Mouse (Mus musculus) ZHBTc4 (cell line): ENCODE data around the gene Pcx.

Experiments
- DNase-seq: peaks from one replicate; pipeline ENCODE4 v3.0.0-alpha.2; 2011; ENCODE audit warnings: low read depth, low spot score

Pcx gene

DNA sequence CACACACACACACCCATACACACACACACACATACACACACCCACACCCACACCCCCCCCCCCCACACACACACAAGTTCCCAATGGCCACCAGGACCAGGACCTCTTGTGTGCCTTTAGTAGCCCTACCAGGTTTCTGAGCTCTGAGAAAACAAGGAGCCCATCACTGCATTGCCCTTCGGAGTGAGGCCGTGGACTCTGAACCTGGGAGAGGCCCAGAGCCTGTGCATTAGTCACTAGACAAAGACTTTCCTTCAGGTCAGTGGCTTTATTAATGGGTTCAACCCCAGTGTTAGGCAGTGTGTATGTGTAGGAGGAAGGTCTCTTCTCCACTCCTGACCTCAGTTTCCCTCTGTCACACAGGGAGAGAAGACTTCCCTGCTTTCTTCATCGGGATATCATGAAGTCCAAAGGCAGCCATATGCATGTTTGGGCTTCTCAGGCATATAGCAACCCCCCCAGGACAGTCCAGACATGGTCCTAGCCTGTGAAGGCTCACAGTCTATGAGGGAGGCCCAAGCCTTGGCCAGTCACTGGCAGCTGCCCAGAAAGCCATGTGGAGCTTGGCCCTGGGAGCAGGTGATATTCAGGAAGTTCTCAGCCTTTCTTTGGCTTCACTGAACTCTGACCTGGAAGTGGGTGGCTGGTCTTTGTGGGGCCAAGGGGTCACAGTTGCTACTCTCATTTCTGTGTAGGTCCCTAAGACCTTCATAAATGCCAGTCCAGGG is 13.6 kb upstream of the Pcx start:
- no peak for DNase-seq

DNA sequence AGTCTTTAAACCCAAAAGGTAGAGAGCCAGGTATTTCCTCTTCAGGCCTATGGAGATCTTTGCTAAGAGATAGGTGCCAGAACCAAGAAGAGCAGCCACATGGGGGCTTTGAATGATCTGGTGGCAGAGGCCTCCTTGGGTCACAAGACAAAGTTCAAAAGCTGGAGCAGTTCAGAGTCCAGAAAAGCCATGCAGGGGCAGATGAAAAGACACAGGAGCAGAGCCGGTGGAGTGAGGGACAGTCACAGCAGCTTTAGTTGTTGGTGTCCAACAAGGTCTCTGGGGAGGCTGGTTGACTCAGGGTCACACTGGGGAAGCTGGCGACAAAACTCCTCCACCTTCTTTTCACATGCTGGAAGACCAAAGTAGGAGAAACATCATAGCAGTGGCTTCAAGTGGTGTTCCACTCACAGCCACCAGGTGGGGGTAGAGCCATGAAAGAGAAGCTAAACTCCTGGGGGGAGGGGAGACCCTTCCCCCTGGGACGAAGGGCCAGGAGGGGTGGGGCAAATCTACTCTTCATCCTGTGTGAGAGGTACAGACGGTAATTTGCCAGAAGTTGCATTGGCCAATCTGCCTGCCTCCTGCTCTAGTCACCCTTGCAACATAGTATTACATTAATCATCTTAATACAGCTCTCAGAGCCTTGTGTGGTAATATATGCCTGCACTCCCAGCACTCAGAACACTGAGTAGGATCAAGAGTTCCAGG is 12.9 kb upstream of the Pcx start:
- peak; percentile 91 for DNase-seq

GRCm38 (mm10) chr19:4498062-4498933 is 12.0 kb upstream of the Pcx start, which contains the start of gene 2010003K11Rik:
Gene 2010003K11Rik, minus strand, starts transcription at chr19:4498583.
- DNase-seq: no peak

- DNase-seq: no peak
Observed at GRCm38 (mm10) chr19:4502701-4503100, 7.6 kb upstream of the Pcx start.

DNA sequence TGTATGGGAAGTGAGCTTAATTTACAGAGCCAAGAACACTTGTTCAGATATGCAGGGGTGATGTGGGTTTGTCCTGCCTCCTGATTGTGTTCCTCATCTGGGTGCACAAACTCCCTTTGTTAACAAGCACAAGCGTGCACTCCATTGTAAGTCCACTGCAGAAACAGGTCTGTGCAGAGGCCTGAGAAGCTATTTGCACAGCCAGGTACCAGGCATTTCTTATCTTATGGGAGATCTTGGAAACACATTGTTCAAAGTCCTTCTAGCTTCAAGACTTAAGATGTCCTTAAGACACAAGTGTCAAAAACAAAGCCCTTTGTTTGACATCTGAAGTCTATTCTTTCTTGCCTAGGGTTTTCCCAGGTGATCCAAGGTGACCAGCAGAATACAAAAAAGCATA is 5.4 kb upstream of the Pcx start:
- DNase-seq: no peak

- DNase-seq: no peak
Observed at GRCm38 (mm10) chr19:4507746-4508145, 2.5 kb upstream of the Pcx start.

- DNase-seq: peak; percentile 12
Observed at GRCm38 (mm10) chr19:4511116-4511841, 1.0 kb downstream of the Pcx start.

DNA sequence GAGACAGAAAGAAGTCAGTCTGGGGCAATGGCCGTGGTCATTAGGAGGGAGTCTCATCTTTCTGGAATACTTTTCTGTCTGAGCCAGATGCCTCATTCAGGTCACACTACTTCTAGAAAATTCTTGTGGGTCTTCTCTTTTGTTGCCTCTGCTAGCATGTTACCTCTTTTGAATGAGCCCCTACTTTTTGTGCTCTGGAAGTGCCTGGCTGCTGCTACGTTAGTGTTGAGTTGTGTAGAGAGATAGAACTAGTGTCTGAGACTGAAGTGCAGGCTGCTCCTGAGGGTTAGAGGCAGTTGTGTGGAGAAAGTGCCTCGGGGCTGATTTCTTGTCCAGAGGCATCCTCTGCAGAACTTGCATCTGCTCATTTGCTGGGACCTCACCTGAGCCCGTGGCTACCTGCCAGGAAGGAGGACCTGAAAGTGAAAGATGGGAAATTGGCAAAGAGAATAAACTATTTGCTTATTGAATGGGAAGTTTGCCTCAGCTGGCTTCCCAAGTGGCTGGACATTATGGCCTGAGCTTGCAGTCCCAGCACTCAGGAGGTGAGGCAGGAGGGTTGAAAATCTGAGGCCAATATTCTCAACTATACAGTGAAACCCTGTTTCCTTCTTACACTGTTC is 3.1 kb downstream of the Pcx start:
- no peak for DNase-seq

GRCm38 (mm10) chr19:4515746-4516145 is 5.5 kb downstream of the Pcx start:
- DNase-seq: no peak

DNA sequence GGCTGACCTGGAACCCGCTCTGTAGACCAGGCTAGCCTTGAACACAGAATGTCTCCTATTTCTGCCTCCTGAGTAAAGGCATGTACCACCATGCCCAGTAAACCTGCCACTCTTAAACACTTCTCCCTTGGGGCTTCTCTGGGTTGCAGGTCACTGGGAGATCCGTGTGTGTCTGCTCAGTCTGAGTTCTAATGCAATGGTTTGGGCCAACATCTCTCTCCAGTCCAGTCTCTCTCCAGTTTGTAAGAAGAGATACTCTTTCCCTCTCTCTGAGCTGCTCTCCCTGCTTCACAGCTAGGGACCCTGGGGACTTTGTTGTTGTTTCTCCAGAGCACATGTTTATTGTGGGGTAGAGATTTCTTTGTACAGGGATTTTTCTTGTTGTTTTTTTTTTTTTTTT is 6.0 kb downstream of the Pcx start:
- no peak for DNase-seq

GRCm38 (mm10) chr19:4517483-4517882 is 7.2 kb downstream of the Pcx start:
- no peak for DNase-seq

- DNase-seq: no peak
Observed at GRCm38 (mm10) chr19:4521426-4522050, 11.3 kb downstream of the Pcx start.

GRCm38 (mm10) chr19:4534646-4535045 is 24.4 kb downstream of the Pcx start:
- DNase-seq: no peak

DNA sequence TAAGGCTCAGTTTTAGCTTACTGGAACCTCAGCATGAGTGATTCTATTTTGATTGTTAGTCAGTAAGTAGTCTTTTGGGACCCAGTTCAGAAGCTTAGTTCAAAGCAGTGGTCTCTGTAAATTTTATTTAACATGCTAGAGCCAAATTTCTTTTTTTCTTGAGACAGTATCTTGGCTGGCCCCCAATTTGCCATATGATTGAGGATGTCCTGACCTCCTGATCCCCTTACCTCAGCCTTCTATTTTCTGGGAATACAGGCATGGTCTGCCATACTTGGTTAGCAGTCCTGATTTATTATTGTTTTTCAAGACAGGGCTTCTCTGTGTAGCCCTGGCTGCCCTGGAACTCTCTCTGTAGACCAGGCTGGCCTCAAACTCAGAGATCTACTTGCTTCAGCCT is 25.6 kb downstream of the Pcx start:
- no peak for DNase-seq

- DNase-seq: no peak
Observed at GRCm38 (mm10) chr19:4536606-4537005, 26.3 kb downstream of the Pcx start.

- DNase-seq: peak; percentile 80
Observed at GRCm38 (mm10) chr19:4540263-4540662, 30.0 kb downstream of the Pcx start.

DNA sequence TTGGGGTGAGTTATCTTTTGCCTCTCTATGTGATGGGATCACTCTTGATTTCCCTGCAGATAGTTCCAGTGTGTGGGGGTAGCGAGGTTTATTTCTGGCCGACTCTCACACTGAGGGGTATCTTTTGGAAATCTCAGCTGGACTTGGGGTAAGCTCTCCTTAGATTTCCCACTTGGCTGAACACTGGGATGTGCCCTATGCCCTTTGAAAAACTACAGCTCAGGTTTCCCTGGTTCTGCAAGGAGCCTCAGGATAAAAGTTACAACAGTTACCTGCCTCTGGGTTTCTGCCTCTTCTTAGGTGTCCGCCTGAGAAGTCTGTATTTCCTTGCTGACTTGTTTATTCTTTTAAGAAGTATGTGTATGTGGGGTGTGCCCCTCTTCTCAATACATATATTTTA is 30.7 kb downstream of the Pcx start:
- no peak for DNase-seq

DNA sequence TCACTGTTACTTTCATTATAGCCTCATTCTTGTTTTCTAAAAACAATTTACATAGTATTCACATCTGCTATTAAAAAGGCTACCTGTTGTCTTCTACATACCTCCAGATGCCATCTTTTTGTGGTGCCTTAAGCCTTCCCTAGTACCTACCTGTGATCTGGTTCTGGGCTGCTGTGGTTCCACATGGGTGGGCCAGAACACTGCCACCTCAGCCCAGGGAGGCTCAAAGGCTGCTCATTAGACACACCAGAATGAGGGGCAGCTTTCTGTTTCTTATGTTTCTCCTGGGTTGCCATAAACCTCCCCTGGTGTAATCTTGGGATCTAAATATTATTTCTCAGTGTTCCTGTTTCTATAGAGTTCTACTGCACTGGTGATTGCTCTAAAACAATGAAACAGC is 31.8 kb downstream of the Pcx start:
- DNase-seq: no peak

- DNase-seq: no peak
Observed at GRCm38 (mm10) chr19:4545091-4545490, 34.8 kb downstream of the Pcx start.

- no peak for DNase-seq
Observed at GRCm38 (mm10) chr19:4545841-4546240, 35.6 kb downstream of the Pcx start.

GRCm38 (mm10) chr19:4547801-4548200 is 37.5 kb downstream of the Pcx start:
- no peak for DNase-seq
